Mouse (Mus musculus): ENCODE data around the gene Nelfb.
"Not testable (repeated sequence)": the region's sequence is repeated elsewhere in the genome, so short reads cannot be mapped to it uniquely, and the experiment has no call there.

Gene Nelfb

GRCm38 (mm10) chr2:25211121-25211670 is at the start of gene Nelfb:
TSS of gene Nelfb (minus strand) at chr2:25211489.
- DNase-seq (ENCODE audit: low read depth, low spot score) = peak; percentile 92

DNA sequence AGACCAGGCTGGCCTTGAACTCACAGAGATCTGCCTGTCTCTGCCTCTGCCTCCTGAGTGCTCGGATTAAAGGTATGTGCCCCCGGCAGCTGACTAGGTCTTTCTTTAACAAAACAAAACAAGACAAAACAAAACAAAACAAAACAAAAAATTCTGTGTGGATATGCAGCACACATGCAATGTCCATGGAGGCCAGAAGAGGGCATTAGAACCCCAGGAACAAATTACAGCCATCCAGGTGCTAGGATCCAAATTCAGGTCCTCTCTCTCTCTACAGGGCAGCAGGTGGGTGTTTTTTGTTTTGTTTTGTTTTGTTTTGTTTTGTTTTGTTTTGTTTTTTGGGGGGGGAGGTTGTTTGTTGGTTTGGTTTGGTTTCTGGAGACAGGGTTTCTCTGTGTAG is 47.6 kb upstream of the Nelfb start:
- no peak for DNase-seq (ENCODE audit: low read depth, low spot score)

DNA sequence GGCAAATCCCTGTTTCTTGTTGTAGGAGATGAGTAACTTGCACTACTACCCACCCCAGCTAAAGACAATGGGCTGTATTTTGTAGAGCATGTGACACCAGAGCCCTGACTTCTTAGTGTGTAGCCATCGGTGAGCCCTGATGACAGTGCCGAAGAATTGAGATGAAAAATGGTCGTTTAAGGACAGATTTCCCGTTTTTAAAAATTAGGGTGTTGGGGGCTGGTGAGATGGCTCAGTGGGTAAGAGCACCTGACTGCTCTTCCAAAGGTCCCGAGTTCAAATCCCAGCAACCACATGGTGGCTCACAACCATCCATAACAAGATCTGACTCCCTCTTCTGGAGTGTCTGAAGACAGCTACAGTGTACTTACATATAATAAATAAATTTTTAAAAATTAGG is 46.0 kb upstream of the Nelfb start:
- DNase-seq (ENCODE audit: low read depth, low spot score) = not testable (repeated sequence)

- DNase-seq (ENCODE audit: low read depth, low spot score) = peak; percentile 52
Observed at GRCm38 (mm10) chr2:25256443-25257109, 45.3 kb upstream of the Nelfb start.

GRCm38 (mm10) chr2:25255284-25255779 is 44.0 kb upstream of the Nelfb start, which contains the start of gene Tmem203:
TSS of gene Tmem203 (plus strand) at chr2:25255439.
- peak; percentile 93 for DNase-seq (ENCODE audit: low read depth, low spot score)

GRCm38 (mm10) chr2:25252331-25252730 is 41.0 kb upstream of the Nelfb start:
- DNase-seq (ENCODE audit: low read depth, low spot score) = no peak

- no peak for DNase-seq (ENCODE audit: low read depth, low spot score)
Observed at GRCm38 (mm10) chr2:25246183-25247072, 35.1 kb upstream of the Nelfb start, which contains the start of gene AL732309.1. TSS of gene AL732309.1 (minus strand) at chr2:25246863.

- no peak for DNase-seq (ENCODE audit: low read depth, low spot score)
Observed at GRCm38 (mm10) chr2:25244144-25244543, 32.9 kb upstream of the Nelfb start.

DNA sequence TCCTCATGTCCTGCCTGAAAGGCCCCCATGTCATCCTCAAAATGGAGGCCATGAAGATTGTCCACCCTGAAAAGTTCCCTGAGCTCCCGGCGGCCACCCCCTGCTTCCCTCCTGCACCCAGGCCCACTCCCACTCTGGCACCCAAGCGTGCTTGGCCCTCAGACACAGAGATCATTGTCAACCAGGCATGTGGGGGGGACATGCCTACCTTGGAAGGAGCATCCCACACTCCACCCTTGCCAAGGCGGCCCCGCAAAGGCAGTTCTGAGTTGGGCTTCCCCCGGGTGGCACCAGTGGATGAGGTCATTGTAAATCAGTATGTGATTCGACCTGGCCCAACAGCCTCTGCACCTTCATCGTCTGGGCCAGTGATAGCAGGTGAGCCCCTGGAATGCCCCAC is 32.1 kb upstream of the Nelfb start:
- DNase-seq (ENCODE audit: low read depth, low spot score) = no peak

- DNase-seq (ENCODE audit: low read depth, low spot score) = no peak
Observed at GRCm38 (mm10) chr2:25242101-25242506, 30.8 kb upstream of the Nelfb start, which contains the start of the genes Rnf208 and Cysrt1. TSS of gene Rnf208 (plus strand) at chr2:25242255. TSS of gene Cysrt1 (minus strand) at chr2:25242452.

DNA sequence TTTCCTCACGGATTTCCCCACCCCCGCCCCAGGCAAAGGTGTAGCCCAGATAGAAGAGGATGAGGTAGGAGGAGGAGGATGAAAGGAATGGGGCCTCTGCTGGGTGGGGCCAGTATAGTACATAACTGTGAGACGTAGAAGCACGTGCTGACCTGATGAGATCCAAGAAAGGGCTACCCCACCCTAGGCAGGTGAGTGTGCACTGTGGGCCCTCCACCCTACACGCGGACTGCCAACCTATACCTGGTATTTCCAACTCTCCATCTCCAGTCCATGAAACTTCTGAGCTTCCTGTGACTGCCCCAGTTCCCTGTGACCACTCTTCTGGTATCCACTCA is 30.1 kb upstream of the Nelfb start:
- no peak for DNase-seq (ENCODE audit: low read depth, low spot score)

DNA sequence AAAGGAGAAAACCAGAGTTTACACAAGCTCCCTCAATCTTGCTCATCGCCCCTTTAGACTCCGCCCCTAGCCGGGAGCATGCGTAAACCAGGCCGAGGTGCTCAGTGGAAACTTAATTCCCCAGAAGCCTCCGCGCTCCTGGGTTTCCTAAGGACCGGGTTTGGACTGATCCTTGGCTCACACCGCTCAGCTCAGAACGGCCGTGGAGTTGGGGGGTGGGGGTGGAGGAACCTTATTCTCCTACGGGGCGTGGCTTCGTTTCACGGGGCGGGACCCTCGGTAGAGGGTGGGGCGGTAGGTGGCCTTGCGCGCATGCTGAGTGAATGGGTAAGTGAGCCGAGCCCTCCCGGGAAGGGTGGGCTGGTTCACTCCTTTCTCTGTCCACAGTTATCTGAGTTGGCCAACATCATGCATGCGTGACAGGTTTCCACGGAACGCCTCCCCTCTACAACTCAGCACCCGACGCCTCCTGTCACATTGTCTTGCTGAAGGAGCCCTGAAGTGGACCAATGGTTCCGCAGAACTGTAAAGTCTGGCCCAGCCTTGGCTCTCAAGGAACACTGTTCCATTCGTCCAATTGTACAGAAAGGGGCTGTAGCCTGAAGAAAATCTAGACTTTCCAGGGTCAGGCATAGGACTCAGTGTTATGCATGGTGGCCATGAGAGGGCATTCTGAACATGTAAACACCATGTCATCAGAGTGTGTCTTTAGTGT is 29.6 kb upstream of the Nelfb start:
- DNase-seq (ENCODE audit: low read depth, low spot score) = peak; percentile 79

GRCm38 (mm10) chr2:25240310-25240709 is 29.0 kb upstream of the Nelfb start:
- no peak for DNase-seq (ENCODE audit: low read depth, low spot score)

DNA sequence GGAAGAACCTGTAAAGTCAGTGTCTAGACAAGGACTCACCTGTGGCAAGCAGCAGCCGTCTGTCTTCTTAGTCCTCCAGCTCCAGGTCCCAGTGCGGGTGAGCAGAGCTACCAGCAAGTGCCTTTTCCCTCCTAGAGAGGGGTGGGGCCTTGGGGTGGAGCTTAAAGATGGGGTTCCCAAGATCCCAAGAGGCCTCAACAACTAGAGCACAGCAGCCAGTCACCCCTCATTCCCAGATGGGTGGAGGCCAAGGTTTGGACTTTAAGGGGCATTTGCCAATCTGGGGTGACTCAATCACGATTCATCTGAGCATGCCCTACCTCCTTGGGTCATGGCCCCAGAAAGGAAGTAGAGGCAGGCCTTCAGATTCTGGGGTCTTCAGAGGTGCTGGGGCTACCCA is 28.5 kb upstream of the Nelfb start:
- DNase-seq (ENCODE audit: low read depth, low spot score) = no peak

DNA sequence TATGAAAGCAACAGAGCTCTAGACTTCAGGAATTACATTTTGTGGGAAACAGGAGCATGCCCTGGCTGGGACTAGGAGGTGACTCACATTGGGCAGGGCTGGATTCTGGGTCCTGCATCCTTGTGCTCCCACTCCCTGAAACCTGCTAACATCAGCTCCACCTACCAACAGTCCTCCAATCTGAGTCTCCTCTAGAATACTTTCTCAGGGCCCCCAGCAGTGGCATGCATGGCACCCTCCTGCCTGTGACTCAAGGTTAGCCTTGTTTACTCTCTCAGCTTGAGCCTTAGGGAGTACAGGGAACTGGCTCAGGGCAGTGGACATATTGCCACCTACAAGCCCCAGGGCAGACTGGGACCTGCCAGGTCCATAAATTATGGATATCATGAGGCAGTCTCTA is 26.8 kb upstream of the Nelfb start:
- no peak for DNase-seq (ENCODE audit: low read depth, low spot score)

DNA sequence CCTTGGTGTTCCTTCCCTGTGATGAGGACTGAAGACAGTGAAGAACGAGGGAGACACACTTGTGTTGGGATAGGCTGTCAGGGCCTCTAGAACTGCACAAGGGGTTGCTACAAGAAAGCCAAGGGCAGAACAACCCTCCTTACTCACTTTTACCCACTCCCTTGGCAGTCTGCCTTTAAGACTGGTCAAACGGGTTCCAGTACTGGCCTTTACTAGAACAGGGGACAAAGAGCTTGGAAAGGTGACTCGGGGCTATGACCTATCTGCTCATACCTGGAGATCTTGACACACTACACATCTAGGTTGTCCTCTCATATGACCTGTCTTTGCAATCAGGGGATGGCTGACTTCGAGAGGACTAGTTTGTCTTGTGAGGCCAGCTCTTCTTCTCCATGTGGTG is 26.2 kb upstream of the Nelfb start:
- no peak for DNase-seq (ENCODE audit: low read depth, low spot score)

DNA sequence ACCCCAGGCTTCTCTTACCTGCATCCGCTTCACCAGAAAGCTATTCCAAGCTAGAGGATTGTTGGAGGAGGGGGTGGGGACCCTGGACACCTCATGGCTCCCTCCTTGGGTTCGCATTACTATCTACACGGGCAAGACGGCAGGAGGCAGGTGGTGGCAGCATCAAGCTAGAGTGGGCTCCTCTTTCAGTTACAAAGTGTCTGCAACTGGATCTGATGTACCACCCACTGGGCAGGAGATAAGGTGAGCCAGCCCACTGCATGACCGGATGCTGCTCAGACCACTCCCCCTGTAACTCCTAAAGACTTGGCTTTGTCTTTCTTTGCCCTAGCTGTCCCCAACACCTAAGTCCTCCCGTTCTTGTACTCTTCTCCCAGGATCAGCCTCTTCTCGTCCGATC is 25.3 kb upstream of the Nelfb start, which contains the start of gene Rnf224:
Gene Rnf224 (minus strand): TSS at position 174 of the 400 bp plus-strand sequence.
- DNase-seq (ENCODE audit: low read depth, low spot score) = no peak

- DNase-seq (ENCODE audit: low read depth, low spot score) = no peak
Observed at GRCm38 (mm10) chr2:25234551-25235220, 23.4 kb upstream of the Nelfb start.

DNA sequence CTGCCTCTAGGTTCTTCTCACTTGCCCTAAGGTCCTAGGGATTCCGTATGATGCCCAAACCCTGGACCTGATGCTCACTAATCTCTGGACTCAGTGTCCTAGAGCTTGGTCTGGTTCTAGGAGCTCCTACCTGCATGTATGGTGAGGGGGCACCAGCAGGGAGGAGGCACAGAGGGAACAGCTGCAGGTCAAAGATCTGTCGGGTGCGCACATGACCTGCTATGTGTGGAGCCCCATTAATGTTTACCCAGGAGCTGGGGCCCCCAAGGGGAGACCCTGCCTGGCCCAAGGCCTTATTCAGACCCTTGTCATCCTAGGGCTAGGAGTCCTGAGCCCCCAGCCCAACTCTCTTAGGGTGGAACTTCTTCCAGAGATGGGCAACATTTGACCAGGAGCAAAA is 22.8 kb upstream of the Nelfb start, which contains the start of gene Slc34a3:
Gene Slc34a3 (minus strand): TSS at position 315 of the 400 bp plus-strand sequence.
- no peak for DNase-seq (ENCODE audit: low read depth, low spot score)

DNA sequence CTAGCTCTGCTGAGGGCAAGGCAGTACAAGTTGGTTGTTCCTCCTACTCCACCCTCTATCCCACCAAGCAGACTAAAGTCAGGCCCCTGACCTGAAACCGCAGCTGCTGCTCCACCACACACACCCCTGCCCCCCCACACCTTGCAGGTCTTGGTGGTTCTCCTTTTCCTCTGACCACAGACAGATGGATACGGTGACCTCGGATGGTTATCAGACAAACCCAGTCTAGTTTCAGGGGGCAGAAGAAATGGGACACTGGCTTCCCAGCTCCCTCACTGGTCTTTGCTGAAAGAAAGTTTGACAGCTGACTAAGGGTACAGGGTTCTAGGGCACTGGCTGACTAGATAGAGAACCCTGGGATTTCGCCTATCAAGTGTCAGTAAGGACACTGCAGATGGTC is 22.1 kb upstream of the Nelfb start:
- DNase-seq (ENCODE audit: low read depth, low spot score) = no peak

DNA sequence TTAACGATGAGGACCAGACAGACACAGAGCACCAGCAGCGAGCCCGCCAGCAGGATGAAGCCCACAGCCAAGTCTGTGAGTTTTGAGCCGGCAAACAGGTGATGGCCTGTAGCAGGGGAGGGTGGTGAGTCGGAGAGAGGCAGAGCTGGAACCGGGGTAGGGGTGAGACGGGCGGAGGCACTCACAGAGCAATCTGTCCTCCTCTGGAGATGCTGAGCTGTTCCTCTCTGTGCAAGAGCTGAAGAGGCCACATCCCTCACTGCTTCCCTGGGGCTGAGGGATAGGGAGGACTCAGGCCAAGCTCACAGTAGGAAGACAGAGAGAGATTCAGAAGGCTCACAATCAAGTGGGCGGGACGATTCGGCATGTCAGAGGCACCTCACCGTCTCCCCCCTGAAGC is 19.7 kb upstream of the Nelfb start:
- DNase-seq (ENCODE audit: low read depth, low spot score) = no peak
